Mouse (Mus musculus) thymus, adult 2 months (tissue): ENCODE results near the gene Tacc2. TPM values are rescaled to one million over a fixed set of nuclear protein-coding genes. Genes with fewer than 3 reads are reported as not detected.

Source experiments
- DNase-seq: peaks from one replicate; pipeline ENCODE4 v3.0.0; 2021
- H3K27ac ChIP-seq: fragments of 200-500 bp; 2 replicates; pipeline ENCODE4 v1.5.1; 2012; ENCODE audit warnings: low read length, control low read depth; ENCODE audit not compliant: control insufficient read depth, insufficient read depth
- H3K27me3 ChIP-seq: fragments of 200-500 bp; 2 replicates; pipeline ENCODE4 v1.6.1; 2012; ENCODE audit warnings: mild to moderate bottlenecking, low read length, moderate library complexity, mixed read lengths; ENCODE audit not compliant: control insufficient read depth, insufficient read depth
- H3K36me3 ChIP-seq: fragments of 200-500 bp; 2 replicates; pipeline ENCODE4 v1.6.1; 2012; ENCODE audit warnings: mild to moderate bottlenecking, low read length, moderate library complexity; ENCODE audit not compliant: control insufficient read depth, insufficient read depth
- H3K4me1 ChIP-seq: fragments of 200-500 bp; replicated peaks from 2 replicates; pipeline ENCODE4 v1.6.1; 2012; ENCODE audit warnings: low read length; ENCODE audit not compliant: control insufficient read depth, insufficient read depth
- H3K4me3 ChIP-seq: fragments of 200-500 bp; 2 replicates; pipeline ENCODE4 v1.5.1; 2012; ENCODE audit warnings: mild to moderate bottlenecking, low read length, control low read depth, moderate library complexity; ENCODE audit not compliant: control insufficient read depth, insufficient read depth
- CTCF ChIP-seq: fragments of 200-500 bp; IDR thresholded peaks from 2 replicates; pipeline ENCODE4 v1.5.1; 2012; ENCODE audit warnings: mild to moderate bottlenecking, control low read depth, low read length, moderate library complexity, borderline replicate concordance; ENCODE audit not compliant: control insufficient read depth, poor library complexity, insufficient read depth; ENCODE audit errors: extremely low read depth
- POLR2A ChIP-seq: fragments of 200-500 bp; IDR thresholded peaks from 2 replicates; pipeline ENCODE4 v1.6.1; 2012; ENCODE audit warnings: mild to moderate bottlenecking, low read length, control low read depth, moderate library complexity; ENCODE audit not compliant: control insufficient read depth, poor library complexity, insufficient read depth; ENCODE audit errors: extremely low read depth
- WGBS: fragments of 180-500 bp; shearing (Covaris S2); methylation state at CpG from one replicate; pipeline ENCODE4 v1.1.7; 2018; 5-methylcytosine and 5-hydroxymethylcytosine counted together
- polyA plus RNA-seq: library from polyadenylated mRNA; depleted of rRNA; stranded (reverse); fragments of >200 nt; gene quantifications from 2 replicates; pipeline ENCODE4 v1.2.3, GENCODE M21; 2012

The Tacc2 gene
- polyA plus RNA-seq, 1 experiment, result 41.1 TPM

DNA sequence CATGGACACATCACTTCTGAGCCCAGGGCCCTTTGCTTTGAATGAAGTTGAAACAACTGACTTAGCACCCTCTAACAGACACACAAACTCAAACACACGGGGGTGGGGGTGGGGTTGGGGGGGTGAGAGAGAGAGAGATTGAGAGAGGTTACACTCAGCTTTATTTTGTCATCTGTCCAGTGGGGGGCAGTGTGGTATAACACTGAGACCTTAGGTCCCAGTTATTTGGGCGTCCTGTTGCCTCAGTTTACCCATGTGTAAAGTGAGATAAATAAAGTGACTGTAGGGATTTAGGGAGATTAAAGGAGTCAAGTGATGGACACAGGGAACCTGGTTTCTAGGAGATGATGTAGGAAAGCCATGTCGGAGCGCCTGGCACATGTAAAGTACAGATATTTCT is 163.9 kb downstream of the Tacc2 start:
- Histone ChIP-seq H3K27ac (no peak overlapping the region), H3K4me1 (no peaks in the 10 kb centered on the region), H3K36me3 (no peaks in the 10 kb centered on the region), H3K27me3 (no peaks in the 10 kb centered on the region), H3K4me3 (no peak overlapping the region)
- no peak for DNase-seq
- WGBS, result 93% methylated on average over 4 of the region's 4 CpGs
- no peak for TF ChIP-seq POLR2A
- no peak for TF ChIP-seq CTCF

GRCm38 (mm10) chr7:130743239-130744025 is 166.2 kb downstream of the Tacc2 start:
- no peaks in the 10 kb centered on the region for H3K4me1 ChIP-seq
- TF ChIP-seq CTCF, result no peak
- TF ChIP-seq POLR2A, result no peak
- no peaks in the 10 kb centered on the region for H3K27me3 ChIP-seq
- H3K4me3 ChIP-seq, result no peak overlapping the region
- DNase-seq, result no peak
- WGBS, result 93% methylated on average over 9 of the region's 9 CpGs
- no peak overlapping the region for H3K27ac ChIP-seq
- H3K36me3 ChIP-seq, result no peaks in the 10 kb centered on the region

GRCm38 (mm10) chr7:130749165-130749564 is 171.9 kb downstream of the Tacc2 start:
- no peak for DNase-seq
- TF ChIP-seq POLR2A, result no peak
- no peak for TF ChIP-seq CTCF
- H3K4me1 ChIP-seq, result no peaks in the 10 kb centered on the region
- no peak overlapping the region for H3K27ac ChIP-seq
- no peaks in the 10 kb centered on the region for H3K36me3 ChIP-seq
- WGBS, result 96% methylated on average over 4 of the region's 4 CpGs
- no peak overlapping the region for H3K4me3 ChIP-seq
- no peaks in the 10 kb centered on the region for H3K27me3 ChIP-seq

DNA sequence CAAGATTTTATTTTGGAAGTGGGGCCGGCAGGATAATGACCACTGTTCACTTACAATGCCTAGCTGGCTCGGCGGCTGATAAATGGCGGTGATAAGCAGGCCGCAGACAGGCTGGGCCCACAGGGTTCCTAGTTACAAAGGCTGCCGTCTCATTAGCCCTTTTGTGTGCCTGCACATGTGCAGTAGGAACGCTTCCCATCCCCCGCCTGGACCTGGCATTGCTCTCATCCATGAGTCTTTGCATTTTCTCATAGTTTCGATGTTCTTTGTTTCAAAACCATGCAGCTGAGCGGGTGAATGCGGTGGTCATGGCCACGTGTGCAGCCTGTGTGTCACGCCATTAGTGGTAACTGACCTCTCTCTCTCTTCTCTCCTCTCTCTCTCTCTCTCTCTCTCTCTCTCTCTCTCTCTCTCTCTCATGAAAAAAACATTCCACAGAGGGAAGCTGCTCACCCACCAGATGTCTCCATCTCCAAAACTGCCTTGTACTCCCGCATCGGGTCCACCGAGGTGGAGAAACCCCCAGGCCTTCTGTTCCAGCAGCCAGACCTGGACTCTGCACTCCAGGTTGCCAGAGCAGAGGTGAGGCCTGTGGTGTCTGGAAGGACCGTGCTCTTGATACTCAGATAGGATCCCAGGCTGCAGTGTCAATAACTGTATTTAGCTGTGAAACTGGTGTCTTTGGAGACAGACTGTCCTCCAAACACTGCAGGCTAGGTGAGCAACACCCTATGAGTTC is 173.7 kb downstream of the Tacc2 start:
- Histone ChIP-seq H3K4me1 (no peaks in the 10 kb centered on the region), H3K36me3 (no peaks in the 10 kb centered on the region), H3K27me3 (no peaks in the 10 kb centered on the region), H3K27ac (no peak overlapping the region), H3K4me3 (no peak overlapping the region)
- DNase-seq, result no peak
- TF ChIP-seq POLR2A, result no peak
- TF ChIP-seq CTCF, result no peak
- 95% methylated on average over 17 of the region's 17 CpGs for WGBS

DNA sequence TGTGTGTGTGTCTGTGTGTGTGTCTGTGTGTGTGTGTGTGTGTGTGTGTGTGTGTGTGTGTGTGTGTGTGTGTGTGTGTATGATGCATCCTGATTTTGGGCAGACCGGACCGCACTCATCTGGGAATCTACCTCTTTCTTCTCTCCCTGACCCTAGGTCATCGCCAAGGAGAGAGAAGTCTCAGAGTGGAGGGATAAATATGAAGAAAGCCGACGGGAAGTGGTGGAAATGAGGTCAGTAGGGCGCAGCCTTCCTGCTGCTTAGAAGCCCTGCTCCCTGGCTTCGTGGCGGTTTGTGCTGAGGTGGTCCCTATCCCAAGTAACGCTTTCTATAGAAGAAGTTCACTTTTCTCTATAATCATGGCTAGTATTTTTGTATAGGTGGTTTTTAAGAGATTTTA is 174.4 kb downstream of the Tacc2 start:
- no peak for DNase-seq
- TF ChIP-seq POLR2A (no peak), CTCF (no peak)
- no peaks in the 10 kb centered on the region for H3K27me3 ChIP-seq
- H3K36me3 ChIP-seq, result no peaks in the 10 kb centered on the region
- H3K4me1 ChIP-seq, result no peaks in the 10 kb centered on the region
- no peak overlapping the region for H3K27ac ChIP-seq
- WGBS, result 86% methylated on average over 9 of the region's 9 CpGs
- no peak overlapping the region for H3K4me3 ChIP-seq

DNA sequence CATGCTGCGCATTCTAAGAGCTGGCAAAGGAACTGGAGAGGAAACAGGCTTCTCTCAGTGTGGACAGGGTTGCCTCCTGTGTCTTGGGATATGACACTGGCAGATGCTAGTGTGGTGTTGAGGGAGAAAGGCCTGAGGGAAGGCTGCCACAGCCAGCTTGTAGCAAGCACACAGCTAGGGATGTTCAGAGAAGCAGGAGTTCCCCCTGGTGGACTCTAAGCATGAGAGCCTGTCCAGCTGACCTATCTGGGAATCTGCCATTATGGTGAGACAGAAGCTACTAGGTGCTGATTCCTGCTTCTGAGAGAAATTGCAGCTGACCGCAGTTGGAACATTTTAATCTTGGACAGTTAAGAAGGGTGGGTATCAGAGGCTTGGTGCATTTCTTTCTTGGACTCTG is 177.6 kb downstream of the Tacc2 start:
- no peak for TF ChIP-seq POLR2A
- no peak for TF ChIP-seq CTCF
- no peak overlapping the region for H3K27ac ChIP-seq
- no peaks in the 10 kb centered on the region for H3K4me1 ChIP-seq
- 94% methylated on average over 2 of the region's 2 CpGs for WGBS
- H3K27me3 ChIP-seq, result no peaks in the 10 kb centered on the region
- no peaks in the 10 kb centered on the region for H3K36me3 ChIP-seq
- no peak for DNase-seq
- H3K4me3 ChIP-seq, result no peak overlapping the region
